Mouse (Mus musculus) erythroid progenitor cell, adult 5-6 weeks (primary cell): ENCODE measurements around the gene Simc1. TPM values are rescaled to one million over a fixed set of nuclear protein-coding genes. Genes with fewer than 3 reads are reported as not detected.
"Not testable (repeated sequence)": the region's sequence is repeated elsewhere in the genome, so short reads cannot be mapped to it uniquely, and the experiment has no call there.

Experiments used
- ATAC-seq: replicated peaks from 2 replicates; pipeline ENCODE4 v1.8.0; 2016; ENCODE audit warnings: moderate number of reproducible peaks, mild to moderate bottlenecking, moderate TSS enrichment, inconsistent platforms; ENCODE audit not compliant: poor library complexity, low FRiP score, severe bottlenecking
- total RNA-seq, 2 experiments: library from RNA; stranded (forward) in 1 of 2; stranded (reverse) in 1 of 2; fragments of 150-400 nt in 1 of 2; fragments of 186-747, 209-891 nt in 1 of 2; gene quantifications; 2 replicates each; pipeline versions ENCODE4 v1.2.3 to v1.2.4; 2015 to 2017; ENCODE audit warnings: low replicate concordance in 2 of 2

Simc1 gene
- total RNA-seq (2015; ENCODE audit: low replicate concordance): 4.3 and 15.1 TPM in 2 replicates
- total RNA-seq (2017; ENCODE audit: low replicate concordance): 2.3 and 8.8 TPM in 2 replicates

DNA sequence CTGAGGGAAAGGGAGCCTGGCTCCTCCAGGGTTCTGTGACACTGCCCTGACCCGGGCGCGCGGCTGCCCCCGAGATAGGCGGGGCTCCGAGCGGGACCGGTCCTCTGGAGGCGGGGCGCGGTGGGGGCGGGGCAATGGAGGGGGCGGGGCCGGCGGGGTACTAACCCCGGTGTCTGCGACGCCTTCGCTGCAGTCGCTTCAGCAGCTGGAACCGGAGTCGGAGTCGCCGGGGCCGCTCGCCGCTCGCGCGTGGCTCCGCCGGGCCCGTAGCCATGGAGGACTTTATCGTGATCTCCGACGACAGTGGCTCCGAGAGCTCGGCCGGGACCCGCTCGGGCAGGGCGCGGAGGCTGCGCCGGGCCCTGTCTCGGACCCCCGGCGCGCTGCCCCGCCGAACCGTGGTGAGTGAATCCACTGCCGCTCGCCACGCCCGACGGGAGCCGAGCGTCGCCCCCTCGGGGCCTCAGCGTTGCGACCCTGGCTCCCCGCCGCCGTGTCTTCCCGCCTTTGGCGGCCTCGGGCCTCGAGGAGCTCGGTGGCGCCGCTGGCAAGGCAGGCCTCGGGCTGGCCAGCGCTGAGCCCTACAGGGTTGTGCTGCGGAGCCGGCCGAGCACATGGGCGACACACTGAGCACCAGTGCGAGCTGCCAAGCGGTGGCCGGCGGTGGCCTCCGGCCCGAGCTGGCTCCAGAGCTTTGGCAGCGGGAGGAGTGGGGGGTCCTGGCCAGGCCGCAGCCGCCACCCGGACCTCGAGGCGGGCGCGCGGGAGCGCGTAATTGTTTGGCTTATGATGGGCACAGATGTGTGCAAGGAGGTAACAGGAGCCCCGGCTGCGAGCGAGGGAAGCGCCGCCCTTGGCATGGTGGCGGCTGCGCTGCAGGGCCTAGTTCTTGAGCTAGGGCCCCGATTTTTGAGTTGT, at the start of gene Simc1:
Gene Simc1, plus strand, starts transcription at position 176 of the 918 bp plus-strand sequence.
- peak; percentile 92 for ATAC-seq

DNA sequence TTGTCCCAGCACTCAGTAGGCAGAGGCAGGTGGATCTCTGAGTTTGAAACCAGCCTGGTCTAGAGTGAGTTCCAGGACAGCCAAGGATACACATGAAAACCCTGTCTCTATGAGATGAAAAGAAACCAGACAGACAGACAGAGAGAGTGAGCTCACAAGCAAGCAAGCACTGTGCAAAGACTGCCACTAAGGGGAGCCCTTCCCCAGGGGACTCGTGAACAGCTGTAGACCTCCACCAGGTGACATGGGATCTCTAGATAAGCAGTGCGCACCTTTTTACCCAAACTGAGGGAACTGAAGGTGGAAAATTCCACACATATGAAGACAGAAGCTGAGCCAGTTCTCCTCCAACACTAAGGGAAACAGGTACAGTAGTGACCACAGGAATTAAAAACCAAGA, 46.5 kb upstream of the Simc1 start:
- ATAC-seq: no peak

DNA sequence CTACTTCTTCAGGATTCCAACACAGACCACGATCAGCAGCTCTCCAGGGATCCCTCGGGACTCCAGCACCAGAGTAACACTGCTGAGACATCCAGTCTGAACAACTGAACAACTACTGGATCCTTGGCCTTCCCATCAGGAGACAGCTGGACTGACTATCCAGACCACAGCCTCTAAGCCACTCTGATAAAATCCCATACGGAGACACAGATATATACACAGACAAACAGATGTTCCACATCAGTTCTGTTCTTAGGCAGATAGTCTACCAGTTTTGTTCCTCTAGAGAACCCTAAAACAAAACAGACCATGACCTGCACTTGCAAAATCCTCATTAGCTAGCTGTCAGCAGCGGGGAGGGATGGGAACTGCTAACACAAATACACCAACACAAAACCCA, 44.3 kb upstream of the Simc1 start:
- no peak for ATAC-seq

DNA sequence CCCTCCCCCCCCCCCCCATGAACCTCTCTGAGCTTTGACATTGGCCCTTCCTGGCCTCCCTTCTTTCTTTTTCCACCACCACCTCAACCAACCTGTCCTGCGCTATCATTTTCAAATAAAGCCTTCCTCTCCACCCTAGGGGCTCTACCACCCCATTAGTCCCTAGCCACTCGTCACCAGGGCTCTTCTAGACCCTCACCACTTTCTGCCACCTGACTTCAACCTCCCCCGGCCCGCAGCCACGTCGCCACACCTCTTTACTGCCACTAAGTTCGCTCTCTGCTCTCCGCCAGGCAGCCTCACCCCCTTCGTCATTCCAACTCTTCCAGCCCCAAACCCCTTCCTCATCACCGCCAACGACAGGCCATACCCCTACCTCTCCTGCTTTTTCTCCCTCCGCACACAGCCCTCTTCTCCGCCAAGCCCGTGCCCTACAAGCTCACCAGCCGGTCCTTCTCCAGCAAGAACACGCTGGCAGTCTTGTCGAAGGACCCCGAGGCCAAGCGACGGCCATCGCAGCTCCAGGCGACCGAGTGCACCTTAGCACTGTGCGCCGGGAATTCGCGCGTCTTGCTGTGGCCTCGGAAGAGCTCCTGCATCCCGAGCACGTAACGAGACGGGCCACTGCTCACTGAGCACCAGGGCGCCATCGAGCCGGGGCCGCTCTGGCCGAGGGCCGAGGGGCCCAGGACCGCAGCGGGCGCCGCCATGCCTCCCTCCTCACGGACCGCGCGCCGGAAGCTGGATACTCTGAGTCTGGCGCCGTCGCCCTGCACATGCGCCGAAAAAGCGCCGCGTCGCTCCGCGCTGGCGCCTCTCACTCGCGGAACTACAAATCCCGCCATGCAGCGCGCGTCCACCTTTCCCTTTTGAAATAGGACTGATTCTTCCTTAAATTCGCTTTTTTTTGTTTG, 35.2 kb upstream of the Simc1 start, which contains the start of gene Thoc3:
Gene Thoc3, minus strand, starts transcription at position 752 of the 914 bp plus-strand sequence.
- peak; percentile 100 for ATAC-seq

DNA sequence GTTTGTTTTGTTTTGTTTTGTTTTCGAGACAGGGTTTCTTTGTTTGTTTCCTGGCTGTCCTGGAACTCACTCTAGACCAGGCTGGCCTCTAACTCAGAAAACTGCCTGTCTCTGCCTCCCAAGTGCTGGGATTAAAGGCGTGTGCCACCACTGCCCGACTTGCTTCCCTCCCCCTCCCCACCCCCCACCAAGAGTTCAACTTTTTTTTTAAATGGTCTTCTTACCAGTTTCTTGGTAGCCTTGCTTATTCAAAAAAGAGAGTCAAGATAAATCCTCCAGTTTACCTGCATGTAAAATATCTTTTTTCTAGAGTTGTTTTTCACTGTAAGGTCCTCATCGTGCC, 34.6 kb upstream of the Simc1 start:
- ATAC-seq: no peak

DNA sequence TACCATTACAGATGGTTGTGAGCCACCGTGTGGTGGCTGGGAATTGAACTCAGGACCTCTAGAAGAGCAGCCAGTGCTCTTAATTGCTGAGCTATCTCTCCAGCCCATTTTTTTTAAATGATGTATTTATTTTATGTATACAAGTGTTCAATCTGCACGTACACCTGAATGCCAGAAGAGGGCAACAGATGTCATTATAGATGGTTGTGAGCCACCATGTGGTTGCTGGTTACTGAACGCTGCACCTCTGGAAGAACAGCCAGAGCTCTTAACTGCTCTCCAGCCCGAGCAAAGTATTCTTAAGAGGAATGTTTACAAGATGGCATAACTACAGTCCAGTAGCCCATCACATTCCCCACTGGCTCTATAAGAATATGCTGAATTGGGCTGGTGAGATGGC, 31.6 kb upstream of the Simc1 start:
- ATAC-seq: no peak

DNA sequence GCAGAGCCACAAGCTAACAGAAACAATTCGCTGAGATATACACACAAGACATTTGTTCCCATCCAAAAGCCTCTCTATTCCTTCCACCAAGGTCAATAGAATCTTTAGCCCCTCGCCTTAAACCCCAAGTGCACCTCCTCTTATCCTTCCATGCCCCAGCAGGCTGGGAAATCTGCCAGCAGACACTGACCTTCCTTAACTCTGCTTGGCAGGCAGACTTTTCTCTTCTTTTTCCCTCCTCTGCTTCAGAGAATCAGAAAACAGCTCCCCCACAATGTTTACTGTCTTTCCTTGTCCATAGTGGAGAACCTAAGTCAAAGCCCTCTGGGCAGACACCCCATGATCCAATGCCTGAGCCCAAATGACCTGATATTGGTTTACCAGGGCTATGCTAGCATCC, 28.6 kb upstream of the Simc1 start:
- ATAC-seq: no peak

DNA sequence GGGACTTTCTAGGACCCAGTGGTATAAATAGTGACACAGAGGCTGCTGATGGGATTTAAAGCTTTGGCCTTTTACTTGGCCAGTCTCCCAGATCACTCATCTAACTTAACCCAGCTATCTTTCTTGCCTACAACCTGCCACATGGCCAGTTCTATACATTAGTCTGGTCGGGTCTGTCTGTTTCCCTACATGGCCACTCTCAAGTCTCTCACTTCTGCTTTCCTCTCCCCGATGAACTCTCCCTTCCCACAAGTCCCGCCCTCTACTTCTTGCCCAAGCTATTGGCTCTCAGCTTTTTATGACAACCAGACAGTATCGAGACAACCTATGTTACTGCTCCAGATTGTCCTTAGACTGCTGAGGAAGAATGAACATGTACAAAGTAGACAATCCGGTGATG, 27.9 kb upstream of the Simc1 start:
- ATAC-seq: no peak

DNA sequence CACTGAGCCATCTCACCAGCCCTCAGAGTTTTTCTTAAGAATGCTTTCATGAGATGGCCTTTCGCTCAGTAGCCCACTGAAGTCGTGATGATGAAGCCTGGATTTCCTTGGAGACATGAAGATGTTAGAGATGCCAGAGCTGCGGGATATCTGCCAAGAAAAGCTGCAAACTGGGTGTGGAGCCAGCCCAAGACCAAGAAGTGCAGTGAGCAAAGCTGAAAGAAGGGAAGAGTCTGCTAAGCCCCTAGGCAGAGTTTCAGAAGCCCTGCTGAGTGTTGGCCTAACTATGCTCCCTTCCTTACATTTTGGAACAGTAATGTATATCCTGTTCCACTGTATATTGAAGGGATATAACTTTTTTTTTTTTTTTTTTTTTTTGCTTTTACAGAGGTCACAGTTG, 24.3 kb upstream of the Simc1 start:
- ATAC-seq: no peak

DNA sequence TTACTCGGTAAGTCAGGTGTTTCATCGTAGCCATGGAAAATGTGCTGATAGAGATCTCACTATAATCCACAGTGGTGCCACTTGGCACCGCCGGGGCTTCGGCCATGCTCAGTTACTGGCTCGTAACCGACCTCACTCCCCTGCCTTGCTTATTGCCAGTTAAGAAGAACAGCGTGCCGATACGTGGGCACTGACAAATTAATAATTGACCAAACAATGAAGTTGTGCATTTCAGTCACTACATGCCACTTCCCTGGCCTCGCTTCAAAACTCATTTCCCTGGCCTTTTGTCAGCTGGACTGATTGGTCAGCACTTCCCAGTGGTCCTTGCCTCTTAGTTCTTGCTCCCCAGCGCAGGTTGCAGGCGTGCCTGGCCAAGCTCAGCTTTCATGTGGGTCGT, 22.1 kb upstream of the Simc1 start:
- no peak for ATAC-seq

DNA sequence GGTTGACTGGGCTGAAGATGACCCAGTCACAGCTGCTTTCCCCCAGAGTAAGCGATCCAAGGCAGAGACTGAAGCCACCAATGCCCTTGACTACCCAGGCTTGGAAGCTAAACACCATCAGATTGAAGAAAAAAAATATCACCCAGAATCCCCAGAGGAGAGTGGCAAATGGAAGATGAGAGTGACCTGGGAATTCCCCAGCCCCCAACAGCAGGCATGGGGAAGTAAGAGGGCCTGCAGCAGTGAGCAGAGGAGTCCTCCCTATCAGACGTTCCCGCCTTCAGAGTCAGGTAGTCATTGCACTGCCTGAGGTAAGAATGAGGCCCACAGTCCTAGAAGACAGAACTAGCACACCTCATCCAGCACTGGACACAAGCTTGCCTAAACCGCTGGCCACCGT, 13.2 kb upstream of the Simc1 start:
- ATAC-seq: no peak

DNA sequence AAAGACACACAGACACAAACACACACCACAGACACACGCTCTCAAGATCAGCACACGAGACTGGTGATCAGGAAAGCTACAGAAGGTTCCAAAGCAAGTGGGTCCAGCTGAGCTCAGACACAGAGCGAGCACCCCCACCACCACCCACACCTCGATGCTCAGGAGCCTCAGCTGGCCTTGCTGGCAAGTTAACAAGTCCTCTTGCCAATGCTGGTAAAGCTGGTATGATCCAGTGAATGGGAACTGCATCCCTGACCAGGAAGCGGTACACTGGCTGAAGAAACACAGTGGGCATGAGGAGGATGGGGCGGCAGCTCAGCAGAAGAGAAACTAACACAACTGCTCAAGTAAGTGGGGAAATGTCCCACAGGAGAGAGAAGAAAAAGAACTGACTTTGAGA, 12.2 kb upstream of the Simc1 start:
- no peak for ATAC-seq

DNA sequence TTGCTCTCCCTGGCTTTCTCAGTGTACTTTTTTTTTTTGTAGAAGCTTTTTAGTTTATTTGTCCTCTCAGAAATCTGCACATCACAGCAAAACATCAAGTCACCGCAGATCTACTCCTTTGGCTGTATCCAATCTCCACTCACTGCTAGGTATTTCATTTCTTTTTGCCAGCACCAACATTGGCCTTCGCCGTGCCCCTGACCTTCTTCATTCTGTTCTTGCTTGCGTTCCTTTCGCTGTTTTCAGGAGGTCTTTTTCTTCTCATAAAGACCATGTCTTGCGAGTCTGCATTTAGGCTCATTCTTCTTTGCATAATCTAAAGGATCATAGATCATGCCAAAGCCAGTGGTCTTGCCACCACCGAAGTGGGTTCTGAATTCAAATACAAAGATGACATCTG, 4.0 kb upstream of the Simc1 start:
- ATAC-seq: not testable (repeated sequence)

DNA sequence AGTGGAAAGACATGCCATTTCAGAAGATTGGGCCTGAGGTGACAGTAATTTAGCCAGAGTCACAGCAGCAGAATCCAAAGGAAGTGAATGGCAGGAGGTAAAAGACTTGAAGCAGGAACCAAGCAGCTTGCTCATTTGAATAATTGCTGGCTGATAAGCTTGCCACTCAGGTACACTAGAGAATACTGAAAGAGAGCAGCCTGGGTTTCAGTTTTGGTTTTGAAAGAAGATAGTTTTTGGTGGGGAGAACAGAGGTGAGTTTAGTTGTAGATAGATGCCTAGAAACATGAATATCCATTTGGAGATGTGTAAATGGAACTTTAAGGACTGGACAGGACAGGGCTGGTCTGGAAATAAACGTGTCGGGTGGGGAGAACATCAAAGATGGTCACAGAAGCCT, 2.2 kb upstream of the Simc1 start:
- no peak for ATAC-seq

DNA sequence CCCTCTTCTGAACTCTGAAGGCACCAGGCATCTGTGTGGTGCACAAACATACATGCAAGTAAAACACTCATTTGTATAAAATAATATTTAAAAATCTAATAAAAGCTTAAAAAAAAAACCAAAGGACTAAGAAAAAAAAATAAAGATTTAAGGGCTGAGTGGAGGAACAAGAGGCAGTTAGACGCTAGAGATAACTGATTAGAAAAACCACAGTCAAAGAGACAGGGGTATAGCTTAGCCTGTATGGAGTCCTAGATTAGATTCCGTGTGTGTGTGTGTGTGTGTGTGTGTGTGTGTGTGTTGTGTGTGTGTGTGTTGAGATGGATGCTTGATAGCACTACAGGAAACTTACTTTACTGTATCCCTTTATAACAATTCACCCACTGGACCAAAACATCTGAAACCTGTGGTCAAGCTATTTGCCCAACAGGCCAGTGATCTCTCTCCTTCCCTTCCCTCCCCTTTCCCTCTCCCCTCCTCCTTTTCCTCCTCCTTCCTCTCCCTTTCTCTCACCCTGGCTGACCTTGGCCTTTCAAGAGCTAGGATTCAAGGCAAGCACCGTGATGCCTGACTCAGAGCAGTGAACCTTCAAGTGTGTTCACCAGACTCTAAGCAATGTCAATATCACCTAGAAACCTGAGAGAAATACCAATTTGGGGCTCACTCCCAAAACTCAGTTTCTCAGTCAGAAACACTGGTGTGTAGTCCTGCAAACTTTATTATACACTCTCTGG, 1.5 kb upstream of the Simc1 start:
- no peak for ATAC-seq

DNA sequence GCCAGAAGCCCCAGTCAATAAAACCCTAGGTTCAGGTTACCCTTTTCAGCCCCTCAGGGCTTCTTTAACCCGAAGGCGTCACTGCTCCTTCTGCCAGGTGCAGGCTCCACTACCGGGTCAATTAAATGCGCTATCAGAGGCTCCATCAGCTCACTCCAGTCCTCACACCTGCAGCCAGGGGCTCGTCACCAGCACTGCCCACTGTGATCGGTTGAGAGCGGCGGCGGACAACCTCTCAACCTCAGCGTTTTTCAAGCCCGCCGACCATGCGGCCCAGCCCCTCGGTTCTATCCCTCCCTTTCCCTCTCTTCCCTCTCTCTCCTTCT, 338 bp upstream of the Simc1 start:
- peak; percentile 53; the same call in 1 of the 2 replicates for ATAC-seq

DNA sequence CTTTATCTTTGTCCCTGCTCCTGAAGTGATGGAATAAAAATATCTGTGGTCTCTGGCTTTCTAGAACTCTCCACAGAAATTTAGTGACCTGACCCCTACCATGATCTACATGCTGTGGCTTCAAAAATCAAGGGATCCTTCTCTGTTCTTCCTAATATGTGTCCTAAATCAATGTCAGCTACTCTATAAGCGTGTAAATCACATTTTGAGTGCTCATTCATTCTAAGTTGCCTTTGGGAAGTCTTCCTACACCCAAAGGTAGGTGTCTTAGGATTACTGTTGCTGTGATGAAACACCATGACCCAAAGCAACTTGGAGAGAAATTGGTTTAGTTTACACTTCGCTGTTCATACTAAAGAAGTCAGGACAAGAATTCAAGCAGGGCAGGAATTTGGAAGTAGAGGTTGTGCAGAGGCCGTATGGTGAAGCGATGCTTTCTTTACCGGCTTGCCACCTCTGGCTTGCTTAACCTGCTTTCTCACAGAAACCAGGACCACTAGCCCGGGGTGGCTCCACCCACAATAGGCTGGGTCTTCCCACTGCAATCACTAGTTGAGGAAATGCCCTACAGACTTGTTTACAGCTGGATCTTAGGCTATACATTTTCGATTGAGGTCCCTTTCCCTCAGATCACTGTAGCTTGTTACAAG, 1.2 kb downstream of the Simc1 start:
- no peak for ATAC-seq

DNA sequence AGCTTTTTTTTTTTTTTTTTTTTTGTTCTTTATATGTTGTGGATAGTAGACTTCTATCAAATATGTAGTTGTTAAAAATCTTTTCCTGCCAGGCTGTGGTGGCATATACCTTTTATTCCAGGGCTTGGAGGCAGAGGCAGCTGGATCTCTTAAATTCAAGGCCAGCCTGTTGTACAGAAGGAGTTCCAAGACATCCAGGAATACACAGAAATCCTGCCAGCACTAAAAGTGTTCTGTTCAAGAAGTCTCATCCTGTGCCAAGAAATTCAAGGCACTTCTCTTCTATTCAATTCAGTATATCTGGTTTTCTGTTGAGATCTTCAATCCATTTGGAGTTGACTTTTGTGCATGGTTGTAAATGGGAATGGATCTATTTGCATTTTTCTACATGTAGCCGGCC, 2.3 kb downstream of the Simc1 start:
- ATAC-seq: no peak

DNA sequence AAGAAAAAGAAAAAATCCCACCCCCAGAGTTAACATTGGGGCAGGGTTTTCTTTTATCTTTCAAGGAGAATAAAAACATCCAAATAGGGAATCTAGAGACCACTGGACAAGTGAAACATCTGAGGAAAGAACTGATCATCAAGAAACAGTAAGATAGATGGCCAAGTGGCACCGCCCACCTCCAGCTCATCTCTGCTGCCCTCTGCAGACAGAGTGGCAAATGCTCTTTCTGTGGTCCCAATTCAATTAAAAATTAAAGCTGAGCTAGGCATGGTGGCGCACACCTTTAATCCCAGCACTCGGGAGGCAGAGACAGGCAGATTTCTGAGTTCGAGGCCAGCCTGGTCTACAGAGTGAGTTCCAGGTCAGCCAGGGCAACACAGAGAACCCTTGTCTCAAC, 16.6 kb downstream of the Simc1 start:
- ATAC-seq: peak; percentile 57; the same call in 1 of the 2 replicates

DNA sequence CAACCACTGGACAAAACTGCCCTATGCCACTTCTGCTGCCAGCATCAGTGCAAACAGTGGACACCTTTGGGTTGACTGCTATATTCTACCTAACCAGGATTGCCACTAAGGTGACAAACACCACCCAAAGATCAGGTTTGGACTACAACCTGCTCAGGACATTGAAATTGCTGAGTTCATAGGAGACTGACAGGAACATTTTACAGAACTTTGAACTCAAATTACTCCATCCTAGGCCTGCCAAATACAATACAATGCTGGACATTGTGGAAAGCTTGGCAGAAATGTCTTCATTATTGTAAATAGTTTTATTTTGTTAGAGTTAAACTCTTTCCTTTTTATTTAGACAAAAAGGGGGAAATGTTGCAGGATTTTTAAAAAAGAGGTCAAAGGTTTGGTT, 17.6 kb downstream of the Simc1 start:
- ATAC-seq: no peak
